Mouse (Mus musculus): ENCODE results near the gene Etnk2. TPM values are rescaled to one million over a fixed set of nuclear protein-coding genes. Genes with fewer than 3 reads are reported as not detected.
A peak's percentile ranks its signal among the peaks of the same experiment; 100 is the strongest.

Etnk2 gene
- polyA plus RNA-seq, 1 experiment from 2014 or later: 39.5 TPM

DNA sequence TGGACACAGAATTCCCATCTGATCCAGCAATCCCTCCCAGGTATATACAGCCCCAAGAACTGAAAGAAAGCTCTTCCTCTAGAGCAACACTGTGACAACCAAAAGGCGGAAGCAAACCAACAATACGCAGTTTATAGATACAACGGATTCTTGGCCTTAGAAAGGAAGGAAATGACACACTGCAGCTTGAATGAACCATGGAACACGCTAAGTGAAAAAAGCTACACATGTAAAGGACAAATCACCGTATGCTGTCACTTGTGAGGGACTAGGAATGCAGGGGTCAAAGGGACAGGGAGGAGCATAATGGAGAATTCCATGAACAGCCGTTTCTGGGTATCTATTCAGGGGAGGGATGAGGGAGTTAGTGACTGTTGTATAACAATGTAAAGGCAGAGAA lies 44.1 kb downstream of the Etnk2 start:
- TF ChIP-seq EP300 (IDR thresholded peaks at IDR 0.05; ENCODE audit: low read depth) (no peak), CTCF (IDR thresholded peaks at IDR 0.05; ENCODE audit: low read depth) (no peak)
- Histone ChIP-seq H3K9ac (replicated peaks) (no peak overlapping the region), H3K27me3 (ENCODE audit: insufficient read depth, low read length) (no peaks in the 10 kb centered on the region), H3K27ac (ENCODE audit: low read depth) (no peak overlapping the region), H3K4me3 (ENCODE audit: low read depth, low read length) (no peak overlapping the region), H3K4me1 (ENCODE audit: insufficient read depth) (peaks cover 13% of the 10 kb centered on the region), H3K9me3 (ENCODE audit: low read length) (no peaks in the 10 kb centered on the region), H3K4me2 (ENCODE audit: low read depth, low read length) (no peak overlapping the region), H3K36me3 (replicated peaks; ENCODE audit: insufficient read depth, low read length) (no peaks in the 10 kb centered on the region)
- WGBS (ENCODE audit: insufficient replicate concordance): 54% methylated on average over 6 of the region's 6 CpGs
- ATAC-seq (no peak), DNase-seq (no peak)

DNA sequence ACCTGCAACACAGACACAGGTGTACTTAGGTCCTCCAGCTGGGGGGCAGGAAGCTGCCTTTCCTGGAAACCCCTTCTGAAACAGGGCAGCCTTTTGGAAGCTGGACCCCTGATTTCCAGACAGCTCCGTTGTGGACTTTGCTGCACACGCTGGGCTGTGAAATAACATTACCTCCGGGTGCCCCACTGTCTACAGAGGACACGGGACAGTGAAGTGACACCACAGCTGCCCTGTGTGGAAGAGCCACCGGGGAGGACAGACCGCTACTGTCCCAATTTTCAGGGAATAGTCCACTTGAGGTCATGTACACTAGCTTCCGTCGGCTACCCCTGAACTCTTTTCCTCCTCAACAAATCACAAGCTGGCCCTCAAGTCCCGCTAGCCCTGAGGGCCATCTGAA lies 44.9 kb downstream of the Etnk2 start:
- H3K9ac ChIP-seq (replicated peaks): no peak overlapping the region
- DNase-seq: no peak
- H3K4me2 ChIP-seq (ENCODE audit: low read depth, low read length): peak overlapping the region; percentile 3; the same call in 1 of the 2 replicates
- WGBS (ENCODE audit: insufficient replicate concordance): 51% methylated on average over 9 of the region's 9 CpGs
- no peak overlapping the region for H3K4me3 ChIP-seq (ENCODE audit: low read depth, low read length)
- no peaks in the 10 kb centered on the region for H3K27me3 ChIP-seq (ENCODE audit: insufficient read depth, low read length)
- H3K4me1 ChIP-seq (ENCODE audit: insufficient read depth): peaks cover 13% of the 10 kb centered on the region
- no peak overlapping the region for H3K27ac ChIP-seq (ENCODE audit: low read depth)
- no peak for TF ChIP-seq EP300 (IDR thresholded peaks at IDR 0.05; ENCODE audit: low read depth)
- no peak for TF ChIP-seq CTCF (IDR thresholded peaks at IDR 0.05; ENCODE audit: low read depth)
- no peaks in the 10 kb centered on the region for H3K9me3 ChIP-seq (ENCODE audit: low read length)
- H3K36me3 ChIP-seq (replicated peaks; ENCODE audit: insufficient read depth, low read length): no peaks in the 10 kb centered on the region
- peak; percentile 59 for ATAC-seq

DNA sequence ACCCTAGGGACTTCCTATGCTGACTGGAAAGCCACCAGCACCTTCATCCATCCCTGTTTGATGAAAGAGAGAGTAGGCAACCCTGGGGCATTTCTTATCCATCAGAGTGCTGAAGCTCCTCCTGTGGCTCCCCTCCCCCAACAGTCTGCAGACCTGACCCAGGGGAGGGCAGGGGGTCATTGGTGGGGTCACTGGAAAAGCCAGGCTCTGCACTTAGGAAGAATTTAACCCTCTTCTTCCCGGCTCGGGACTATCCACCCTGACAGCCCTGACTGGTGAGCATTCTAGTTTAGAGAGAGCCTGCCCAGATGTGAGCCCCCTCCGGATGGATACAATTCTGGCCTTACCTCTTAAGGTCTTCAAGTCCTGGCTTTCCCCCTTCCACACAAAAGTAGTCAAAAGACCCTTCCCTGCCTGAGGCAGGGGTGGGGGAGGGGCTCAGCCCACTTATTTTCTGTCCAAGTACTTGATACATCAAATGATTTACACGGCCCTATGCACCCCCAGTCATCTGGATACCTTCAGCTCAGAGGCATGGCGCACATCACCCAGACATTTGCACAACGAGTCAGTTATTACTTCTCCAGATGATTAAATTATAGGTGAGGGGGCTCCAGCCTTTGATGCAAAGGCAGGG lies 45.6 kb downstream of the Etnk2 start:
- no peak overlapping the region for H3K4me2 ChIP-seq (ENCODE audit: low read depth, low read length)

DNA sequence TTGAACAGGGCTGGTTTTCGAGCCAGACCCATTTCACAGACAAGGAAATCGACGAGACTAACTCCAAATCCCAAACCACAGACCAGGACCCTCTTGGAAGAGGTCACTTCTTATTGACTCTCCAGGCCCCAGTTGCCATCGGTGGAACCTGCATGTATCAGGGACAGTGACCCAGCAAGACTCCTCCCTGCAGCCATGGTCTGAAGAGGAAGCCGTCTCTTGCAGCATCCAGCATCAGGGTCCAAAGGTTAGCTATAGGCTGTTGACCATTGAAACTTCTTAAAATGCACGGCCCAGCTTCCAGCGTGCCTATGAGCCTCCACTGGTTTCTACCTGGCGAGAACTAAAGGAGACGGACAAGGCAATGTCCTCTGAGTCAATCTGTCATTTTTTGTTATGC lies 46.4 kb downstream of the Etnk2 start:
- no peaks in the 10 kb centered on the region for H3K27me3 ChIP-seq (ENCODE audit: insufficient read depth, low read length)
- WGBS (ENCODE audit: insufficient replicate concordance): 64% methylated on average over 9 of the region's 9 CpGs
- peaks cover 13% of the 10 kb centered on the region for H3K4me1 ChIP-seq (ENCODE audit: insufficient read depth)
- H3K9ac ChIP-seq (replicated peaks): no peak overlapping the region
- H3K4me3 ChIP-seq (ENCODE audit: low read depth, low read length): no peak overlapping the region
- TF ChIP-seq EP300 (IDR thresholded peaks at IDR 0.05; ENCODE audit: low read depth) (no peak), CTCF (IDR thresholded peaks at IDR 0.05; ENCODE audit: low read depth) (no peak)
- no peak overlapping the region for H3K27ac ChIP-seq (ENCODE audit: low read depth)
- ATAC-seq (no peak), DNase-seq (no peak)
- no peaks in the 10 kb centered on the region for H3K9me3 ChIP-seq (ENCODE audit: low read length)
- no peaks in the 10 kb centered on the region for H3K36me3 ChIP-seq (replicated peaks; ENCODE audit: insufficient read depth, low read length)
- H3K4me2 ChIP-seq (ENCODE audit: low read depth, low read length): no peak overlapping the region

More for the DNA sequence above, 45.6 kb downstream of the Etnk2 start:
- ATAC-seq (no peak), DNase-seq (no peak)
- no peak overlapping the region for H3K4me3 ChIP-seq (ENCODE audit: low read depth, low read length)
- H3K27ac ChIP-seq (ENCODE audit: low read depth): no peak overlapping the region
- H3K9ac ChIP-seq (replicated peaks): no peak overlapping the region
- peaks cover 13% of the 10 kb centered on the region for H3K4me1 ChIP-seq (ENCODE audit: insufficient read depth)
- TF ChIP-seq EP300 (IDR thresholded peaks at IDR 0.05; ENCODE audit: low read depth) (no peak), CTCF (IDR thresholded peaks at IDR 0.05; ENCODE audit: low read depth) (no peak)
- H3K27me3 ChIP-seq (ENCODE audit: insufficient read depth, low read length): no peaks in the 10 kb centered on the region
- 57% methylated on average over 6 of the region's 6 CpGs for WGBS (ENCODE audit: insufficient replicate concordance)
- no peaks in the 10 kb centered on the region for H3K9me3 ChIP-seq (ENCODE audit: low read length)
- H3K36me3 ChIP-seq (replicated peaks; ENCODE audit: insufficient read depth, low read length): no peaks in the 10 kb centered on the region

DNA sequence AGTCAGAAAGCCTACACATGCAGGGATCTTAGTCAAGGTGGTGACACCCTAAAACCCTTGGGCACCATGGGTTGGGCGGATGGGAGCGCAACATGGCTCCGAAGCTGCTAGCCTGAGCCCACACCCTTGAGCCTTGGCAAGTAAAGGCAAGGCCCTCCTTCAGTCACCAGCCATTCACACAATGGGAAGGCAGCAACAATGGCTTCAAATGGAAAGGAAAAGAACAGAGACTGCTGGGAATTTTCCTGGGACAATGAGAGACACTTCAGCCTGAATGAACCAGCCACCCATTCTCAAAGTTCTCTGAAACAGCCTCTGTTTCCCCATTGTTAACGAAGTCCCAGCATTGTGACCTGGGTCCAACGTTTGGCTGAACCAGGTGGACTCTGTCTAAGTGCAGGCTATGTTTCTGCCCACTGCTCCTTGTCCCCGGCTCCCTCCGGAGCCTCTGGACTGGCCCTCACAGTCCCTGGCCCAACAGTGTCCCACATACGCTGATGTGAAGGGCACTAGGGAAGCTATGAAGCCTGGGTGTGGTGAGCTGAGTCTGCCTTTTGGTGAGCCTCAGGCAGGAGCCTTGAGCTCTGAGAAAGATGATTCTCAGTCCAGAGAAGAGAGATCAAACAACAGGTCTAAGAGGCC lies 48.3 kb downstream of the Etnk2 start:
- Histone ChIP-seq H3K27ac (ENCODE audit: low read depth) (no peak overlapping the region), H3K27me3 (ENCODE audit: insufficient read depth, low read length) (no peaks in the 10 kb centered on the region), H3K9ac (replicated peaks) (no peak overlapping the region), H3K4me1 (ENCODE audit: insufficient read depth) (peaks cover 16% of the 10 kb centered on the region), H3K4me2 (ENCODE audit: low read depth, low read length) (no peak overlapping the region), H3K4me3 (ENCODE audit: low read depth, low read length) (no peak overlapping the region), H3K36me3 (replicated peaks; ENCODE audit: insufficient read depth, low read length) (no peaks in the 10 kb centered on the region), H3K9me3 (ENCODE audit: low read length) (no peaks in the 10 kb centered on the region)
- 62% methylated on average over 8 of the region's 8 CpGs for WGBS (ENCODE audit: insufficient replicate concordance)
- no peak for DNase-seq
- TF ChIP-seq EP300 (IDR thresholded peaks at IDR 0.05; ENCODE audit: low read depth) (no peak), CTCF (IDR thresholded peaks at IDR 0.05; ENCODE audit: low read depth) (no peak)
- ATAC-seq: no peak

DNA sequence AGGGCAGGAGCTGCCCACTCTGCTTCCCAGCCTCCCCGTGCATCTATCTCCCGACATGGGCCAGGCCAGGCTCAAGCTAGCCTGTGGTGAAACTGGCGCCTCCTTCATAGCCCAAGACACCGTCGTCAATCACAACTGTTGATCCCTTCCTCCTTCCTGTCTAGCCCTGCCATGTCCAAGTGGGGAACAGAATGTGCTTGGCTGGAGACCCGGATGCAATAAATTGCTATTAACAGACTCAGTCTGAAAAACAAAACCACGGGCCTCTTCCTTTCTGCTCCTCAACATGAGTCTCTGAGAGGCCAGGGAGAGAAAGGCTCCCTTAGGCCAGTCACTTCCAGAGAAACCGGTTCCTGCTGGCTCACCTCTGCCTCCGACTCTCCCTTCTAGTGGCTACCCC lies 49.6 kb downstream of the Etnk2 start:
- ATAC-seq (no peak), DNase-seq (no peak)
- Histone ChIP-seq H3K36me3 (replicated peaks; ENCODE audit: insufficient read depth, low read length) (no peaks in the 10 kb centered on the region), H3K4me3 (ENCODE audit: low read depth, low read length) (no peak overlapping the region), H3K9ac (replicated peaks) (no peak overlapping the region), H3K4me1 (ENCODE audit: insufficient read depth) (peaks cover 22% of the 10 kb centered on the region), H3K9me3 (ENCODE audit: low read length) (no peaks in the 10 kb centered on the region), H3K4me2 (ENCODE audit: low read depth, low read length) (no peak overlapping the region), H3K27me3 (ENCODE audit: insufficient read depth, low read length) (no peaks in the 10 kb centered on the region), H3K27ac (ENCODE audit: low read depth) (no peak overlapping the region)
- WGBS (ENCODE audit: insufficient replicate concordance): 44% methylated on average over 9 of the region's 9 CpGs
- TF ChIP-seq CTCF (IDR thresholded peaks at IDR 0.05; ENCODE audit: low read depth) (no peak), EP300 (IDR thresholded peaks at IDR 0.05; ENCODE audit: low read depth) (no peak)
